Mouse (Mus musculus) CH12.LX (cell line): ENCODE measurements at regions not wholly inside any gene's neighbourhood (a gene's known extent, or its start where the extent isn't known, plus 50 kb on each side); places are given as distances from the start of the nearest gene placed in this dataset.

Experiments
- BHLHE40 ChIP-seq: IDR thresholded peaks from 2 replicates; pipeline ENCODE4 v1.6.1; 2011; ENCODE audit warnings: mild to moderate bottlenecking, low read depth, low read length, improper control_type of control experiment
- CTCF ChIP-seq, 2 experiments: IDR thresholded peaks in 1 of 2; conservative IDR thresholded peaks in 1 of 2; 2 replicates each; pipeline ENCODE4 v1.5.1; 2011 to 2012; ENCODE audit warnings: low read depth in 2 of 2, low read length in 2 of 2, improper control_type of control experiment in 1 of 2, inconsistent platforms in 1 of 2, mild to moderate bottlenecking in 1 of 2, moderate library complexity in 1 of 2
- ELF1 ChIP-seq: IDR thresholded peaks from 2 replicates; pipeline ENCODE4 v1.6.1; 2014; ENCODE audit warnings: low read depth, mild to moderate bottlenecking, inconsistent platforms, low read length, improper control_type of control experiment
- EP300 ChIP-seq: IDR thresholded peaks from 2 replicates; pipeline ENCODE4 v1.6.1; 2011; ENCODE audit warnings: low read length, improper control_type of control experiment
- JUND ChIP-seq: conservative IDR thresholded peaks from 2 replicates; pipeline ENCODE4 v1.6.1; 2011; ENCODE audit warnings: low read depth, low read length, improper control_type of control experiment
- MAX ChIP-seq: IDR thresholded peaks from 2 replicates; pipeline ENCODE4 v1.6.1; 2011; ENCODE audit warnings: low read length, improper control_type of control experiment
- MYC ChIP-seq: IDR thresholded peaks from 2 replicates; pipeline ENCODE4 v1.6.1; 2011; ENCODE audit warnings: low read depth, mild to moderate bottlenecking, improper control_type of control experiment, low read length
- NELFE ChIP-seq: IDR thresholded peaks from 2 replicates; pipeline ENCODE4 v1.6.1; 2011; ENCODE audit warnings: low read depth, low read length, improper control_type of control experiment
- POLR2A ChIP-seq: IDR thresholded peaks from 2 replicates; pipeline ENCODE4 v1.6.1; 2011; ENCODE audit warnings: low read depth, mild to moderate bottlenecking, improper control_type of control experiment, low read length
- RAD21 ChIP-seq: IDR thresholded peaks from 2 replicates; pipeline ENCODE4 v1.6.1; 2011; ENCODE audit warnings: low read depth, mild to moderate bottlenecking, low read length, improper control_type of control experiment, moderate library complexity
- UBTF ChIP-seq: IDR thresholded peaks from 2 replicates; pipeline ENCODE4 v1.6.1; 2012; ENCODE audit warnings: low read depth, mild to moderate bottlenecking, inconsistent platforms, low read length, improper control_type of control experiment, moderate library complexity

DNA sequence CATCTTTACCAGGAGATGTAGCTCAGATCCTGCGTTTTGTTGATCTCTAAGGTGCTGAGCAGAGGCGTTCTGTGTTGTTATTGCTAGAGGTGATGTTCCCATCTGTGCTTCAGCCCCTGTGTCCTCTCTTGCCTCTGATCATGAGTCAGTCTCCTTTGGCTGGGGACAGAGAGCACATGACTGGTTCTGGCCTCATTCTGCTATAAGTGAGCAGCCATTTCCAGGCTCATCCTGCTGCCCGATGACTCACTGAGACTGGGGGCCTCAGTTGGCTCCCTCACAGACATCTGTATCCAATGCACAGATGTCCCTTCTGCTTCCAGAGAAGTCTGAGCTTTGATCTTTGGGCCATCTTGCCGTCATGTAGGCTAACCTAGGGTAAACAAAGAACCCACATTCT is 194.9 kb upstream of the Gm21798 start:
- no peak for TF ChIP-seq JUND
- no peak for TF ChIP-seq NELFE
- no peak for TF ChIP-seq POLR2A
- TF ChIP-seq ELF1 = no peak
- no peak for TF ChIP-seq MAX
- TF ChIP-seq EP300 = no peak
- no peak for TF ChIP-seq CTCF (conservative IDR thresholded peaks at IDR 0.05 in 1 of 2, IDR thresholded peaks at IDR 0.05 in 1 of 2; ENCODE audit: low read depth in 2 of 2, low read length in 2 of 2)
- TF ChIP-seq UBTF = no peak
- no peak for TF ChIP-seq MYC
- no peak for TF ChIP-seq BHLHE40
- no peak for TF ChIP-seq RAD21
